ENCODE assay signal across 8 mouse cellular contexts in the genomic region with DNA sequence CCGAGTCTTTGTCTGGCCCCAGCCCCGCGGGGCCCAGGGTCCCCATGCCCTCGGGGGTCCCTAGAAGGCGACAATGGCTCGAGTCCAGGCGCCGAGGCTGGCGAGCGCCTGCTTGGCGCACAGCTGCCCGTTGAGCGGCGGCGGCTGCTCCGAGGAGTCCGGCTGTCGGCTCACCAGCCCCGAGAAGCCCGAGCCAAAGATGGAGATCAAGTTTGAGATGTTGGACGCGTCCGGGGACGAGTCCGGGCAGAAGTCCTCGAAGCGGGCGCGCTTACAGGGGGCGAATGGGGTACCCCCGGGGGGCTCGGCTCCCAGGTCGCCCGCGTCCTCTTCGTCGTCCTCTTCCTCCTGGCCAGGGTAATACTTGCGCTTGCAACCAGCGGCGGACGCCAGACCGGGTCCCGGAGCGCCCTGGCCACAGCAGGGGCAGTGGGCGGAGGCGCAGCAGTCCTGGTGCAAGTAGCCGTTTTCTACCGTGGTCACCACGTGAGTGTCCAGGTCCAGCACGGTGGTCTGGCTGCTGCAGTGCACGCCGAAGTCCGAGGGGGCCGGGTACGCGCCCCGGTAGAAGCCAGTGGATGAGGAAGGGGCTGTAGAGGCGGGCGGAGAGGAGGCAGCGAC. TPM values are rescaled to one million over a fixed set of nuclear protein-coding genes. Genes with fewer than 3 reads are reported as not detected.
DNase-seq lines count a peak whose midpoint lies in the region; ATAC-seq lines count a peak whose summit lies in the region.

No protein-coding gene starts in this region.

- H3K4me3 ChIP-seq in forebrain, embryonic 16.5 days (replicated peaks; ENCODE audit: low read length): peak overlapping the region; percentile 90
- H3K4me3 ChIP-seq in hindbrain, embryonic 13.5 days: peak overlapping the region; percentile 97
- peak overlapping the region; percentile 67 for H3K4me3 ChIP-seq in liver, embryonic 11.5 days (ENCODE audit: low read depth, low read length)
- H3K4me3 ChIP-seq in neural tube, embryonic 13.5 days: peak overlapping the region; percentile 90

- 0% methylated on average over 60 of the region's 60 CpGs for WGBS in forebrain, embryonic 16.5 days
- WGBS in hindbrain, embryonic 13.5 days: under 1% methylated on average over 57 of the region's 60 CpGs
- WGBS in liver, embryonic 11.5 days: under 1% methylated on average over 60 of the region's 60 CpGs
- under 1% methylated on average over 59 of the region's 60 CpGs for WGBS in neural tube, embryonic 13.5 days

- no peak for ATAC-seq in forebrain, embryonic 16.5 days
- ATAC-seq in hindbrain, embryonic 13.5 days (ENCODE audit: low FRiP score): no peak
- ATAC-seq in liver, embryonic 11.5 days (replicated peaks; ENCODE audit: low FRiP score): no peak
- ATAC-seq in neural tube, embryonic 13.5 days (ENCODE audit: low read depth): no peak
- ATAC-seq in megakaryocyte-erythroid progenitor cell, adult 5-6 weeks (replicated peaks; ENCODE audit: low FRiP score, low TSS enrichment, poor library complexity, severe bottlenecking): no peak

- DNase-seq in left cerebral cortex, postnatal 36 days (ENCODE audit: low spot score in 2 of 2): peak; percentile 43 to 52
- no peak for DNase-seq in left cerebral cortex, adult 11 months (ENCODE audit: low spot score)
- DNase-seq in adrenal gland, adult 8-10 months: peak; percentile 46
- peak; percentile 61 for DNase-seq in liver, embryonic 11.5 days (ENCODE audit: low spot score)

- no peaks in the 10 kb centered on the region for H3K9me3 ChIP-seq in forebrain, embryonic 16.5 days (ENCODE audit: control insufficient read depth, low read length)
- H3K9me3 ChIP-seq in hindbrain, embryonic 13.5 days: no peaks in the 10 kb centered on the region
- H3K9me3 ChIP-seq in liver, embryonic 11.5 days (ENCODE audit: control insufficient read depth, low read length): no peaks in the 10 kb centered on the region
- no peaks in the 10 kb centered on the region for H3K9me3 ChIP-seq in neural tube, embryonic 13.5 days

- H3K27ac ChIP-seq in forebrain, embryonic 16.5 days (ENCODE audit: low read length): peak overlapping the region; percentile 90
- peak overlapping the region; percentile 94 for H3K27ac ChIP-seq in hindbrain, embryonic 13.5 days
- H3K27ac ChIP-seq in liver, embryonic 11.5 days (ENCODE audit: low read depth, low read length): peak overlapping the region; percentile 76
- H3K27ac ChIP-seq in neural tube, embryonic 13.5 days (replicated peaks): peak overlapping the region; percentile 93

- peaks cover 31% of the 10 kb centered on the region for H3K4me1 ChIP-seq in forebrain, embryonic 16.5 days (replicated peaks; ENCODE audit: control insufficient read depth, insufficient read depth, low read length)
- H3K4me1 ChIP-seq in hindbrain, embryonic 13.5 days (replicated peaks): peaks cover 44% of the 10 kb centered on the region
- peaks cover 16% of the 10 kb centered on the region for H3K4me1 ChIP-seq in liver, embryonic 11.5 days (replicated peaks; ENCODE audit: control insufficient read depth, insufficient read depth, low read length)
- H3K4me1 ChIP-seq in neural tube, embryonic 13.5 days (replicated peaks): peaks cover 44% of the 10 kb centered on the region

- no peaks in the 10 kb centered on the region for H3K36me3 ChIP-seq in forebrain, embryonic 16.5 days (ENCODE audit: control insufficient read depth, insufficient read depth)
- no peaks in the 10 kb centered on the region for H3K36me3 ChIP-seq in hindbrain, embryonic 13.5 days
- no peaks in the 10 kb centered on the region for H3K36me3 ChIP-seq in liver, embryonic 11.5 days (ENCODE audit: control insufficient read depth, insufficient read depth, low read length)
- no peaks in the 10 kb centered on the region for H3K36me3 ChIP-seq in neural tube, embryonic 13.5 days

- peak overlapping the region; percentile 100 for H3K4me2 ChIP-seq in forebrain, embryonic 16.5 days (ENCODE audit: low read length)
- H3K4me2 ChIP-seq in hindbrain, embryonic 13.5 days: peak overlapping the region; percentile 97
- peak overlapping the region; percentile 66 for H3K4me2 ChIP-seq in liver, embryonic 11.5 days
- peak overlapping the region; percentile 97 for H3K4me2 ChIP-seq in neural tube, embryonic 13.5 days

- intact Hi-C loops in left cerebral cortex, postnatal 36 days (cut with DNase I): loop anchor here (2.0 to 5.0 kb wide), 4 partner anchors 74 to 244 kb away; a partner anchor contains a TSS

- peak overlapping the region; percentile 90 for H3K9ac ChIP-seq in forebrain, embryonic 16.5 days (replicated peaks; ENCODE audit: low read depth, low read length)
- H3K9ac ChIP-seq in hindbrain, embryonic 13.5 days: peak overlapping the region; percentile 99
- peak overlapping the region; percentile 79 for H3K9ac ChIP-seq in liver, embryonic 11.5 days (ENCODE audit: low read depth, low read length)
- peak overlapping the region; percentile 98 for H3K9ac ChIP-seq in neural tube, embryonic 13.5 days

- H3K27me3 ChIP-seq in forebrain, embryonic 16.5 days (replicated peaks; ENCODE audit: control insufficient read depth, insufficient read depth, low read length): 0 out of 2 replicates have a peak, but pooled peaks cover 2% of the 10 kb centered on the region
- 0 out of 2 replicates have a peak, but pooled peaks cover 8% of the 10 kb centered on the region for H3K27me3 ChIP-seq in hindbrain, embryonic 13.5 days
- peaks cover 79% of the 10 kb centered on the region for H3K27me3 ChIP-seq in liver, embryonic 11.5 days (replicated peaks; ENCODE audit: control insufficient read depth, insufficient read depth, low read length)
- peaks cover 16% of the 10 kb centered on the region for H3K27me3 ChIP-seq in neural tube, embryonic 13.5 days

RNA-seq across cellular contexts. Expression of a gene that starts 1.2 kb away (rescaled TPM):
- 10 to 100 TPM; 17.9 to 21.3 TPM for total RNA-seq in left cerebral cortex, postnatal 36 days (2021)
- total RNA-seq in adrenal gland, adult 8-10 months (2022): 1 to 10 TPM; 3.8 to 7.7 (median 6.8) TPM
- 1.5 and 1.8 TPM in 2 replicates for polyA plus RNA-seq in forebrain, embryonic 16.5 days (2015; fragmentation: Nextera tagmentation; extraction: Ambion mirVana)
- polyA plus RNA-seq in hindbrain, embryonic 13.5 days (2015; fragmentation: Nextera tagmentation; extraction: Ambion mirVana): 2.1 and 2.9 TPM in 2 replicates
- polyA plus RNA-seq in liver, embryonic 11.5 days (2014; fragmentation: Nextera tagmentation; extraction: Ambion mirVana): 1.2 TPM in 2 replicates
- 2.1 and 3.1 TPM in 2 replicates for polyA plus RNA-seq in neural tube, embryonic 13.5 days (2015; fragmentation: Nextera tagmentation; extraction: Ambion mirVana)
- not detected in 2 replicates for total RNA-seq in megakaryocyte-erythroid progenitor cell, adult 5-6 weeks (2014; fragmentation: Nextera tagmentation)
- 0.56 TPM in 1 of 2 replicates, not detected in the other for total RNA-seq in megakaryocyte-erythroid progenitor cell, adult 5-6 weeks (2017)

RNA-seq across cellular contexts. Expression of a gene that starts 57.0 kb away (rescaled TPM):
- total RNA-seq in left cerebral cortex, postnatal 36 days (2021): 100 to 1,000 TPM; 175 to 182 TPM
- 100 to 1,000 TPM; 135 to 153 (median 141) TPM for total RNA-seq in adrenal gland, adult 8-10 months (2022)
- 146 and 163 TPM in 2 replicates for polyA plus RNA-seq in forebrain, embryonic 16.5 days (2015; fragmentation: Nextera tagmentation; extraction: Ambion mirVana)
- polyA plus RNA-seq in hindbrain, embryonic 13.5 days (2015; fragmentation: Nextera tagmentation; extraction: Ambion mirVana): 129 and 133 TPM in 2 replicates
- polyA plus RNA-seq in liver, embryonic 11.5 days (2014; fragmentation: Nextera tagmentation; extraction: Ambion mirVana): 124 and 135 TPM in 2 replicates
- polyA plus RNA-seq in neural tube, embryonic 13.5 days (2015; fragmentation: Nextera tagmentation; extraction: Ambion mirVana): 124 and 126 TPM in 2 replicates
- total RNA-seq in megakaryocyte-erythroid progenitor cell, adult 5-6 weeks (2014; fragmentation: Nextera tagmentation): 228 and 237 TPM in 2 replicates
- 74.1 and 93.5 TPM in 2 replicates for total RNA-seq in megakaryocyte-erythroid progenitor cell, adult 5-6 weeks (2017)

RNA-seq across cellular contexts. Expression of a gene that starts 57.2 kb away (rescaled TPM):
- total RNA-seq in left cerebral cortex, postnatal 36 days (2021): 10 to 100 TPM; 46.3 to 54.5 TPM
- total RNA-seq in adrenal gland, adult 8-10 months (2022): 100 to 1,000 TPM in 1 of 4 experiments, 10 to 100 TPM in 3; 59.0 to 122 (median 95.3) TPM
- 21.3 and 21.4 TPM in 2 replicates for polyA plus RNA-seq in forebrain, embryonic 16.5 days (2015; fragmentation: Nextera tagmentation; extraction: Ambion mirVana)
- 22.1 and 24.0 TPM in 2 replicates for polyA plus RNA-seq in hindbrain, embryonic 13.5 days (2015; fragmentation: Nextera tagmentation; extraction: Ambion mirVana)
- 26.1 and 38.3 TPM in 2 replicates for polyA plus RNA-seq in liver, embryonic 11.5 days (2014; fragmentation: Nextera tagmentation; extraction: Ambion mirVana)
- 22.2 and 23.0 TPM in 2 replicates for polyA plus RNA-seq in neural tube, embryonic 13.5 days (2015; fragmentation: Nextera tagmentation; extraction: Ambion mirVana)
- 24.3 and 29.2 TPM in 2 replicates for total RNA-seq in megakaryocyte-erythroid progenitor cell, adult 5-6 weeks (2014; fragmentation: Nextera tagmentation)
- total RNA-seq in megakaryocyte-erythroid progenitor cell, adult 5-6 weeks (2017): 11.2 and 16.0 TPM in 2 replicates
